Mouse (Mus musculus) cerebellum, adult 2 months (tissue): ENCODE measurements at regions not wholly inside any gene's neighbourhood (a gene's known extent, or its start where the extent isn't known, plus 50 kb on each side); places are given as distances from the start of the nearest gene placed in this dataset.

Experiments used
- DNase-seq, 2 experiments: peaks; one replicate each; pipeline ENCODE4 v3.0.0; 2021
- H3K27ac ChIP-seq: fragments of 200-500 bp; 2 replicates; pipeline ENCODE4 v1.5.1; 2012; ENCODE audit warnings: low read length, control low read depth, inconsistent platforms; ENCODE audit not compliant: insufficient read depth
- H3K27me3 ChIP-seq: fragments of 200-500 bp; 2 replicates; pipeline ENCODE4 v1.6.1; 2012; ENCODE audit warnings: inconsistent platforms, mild to moderate bottlenecking, low read length, moderate library complexity; ENCODE audit not compliant: control insufficient read depth, insufficient read depth
- H3K4me1 ChIP-seq: fragments of 200-500 bp; 2 replicates; pipeline ENCODE4 v1.6.1; 2011; ENCODE audit warnings: low read length; ENCODE audit not compliant: control insufficient read depth, insufficient read depth
- H3K4me3 ChIP-seq: fragments of 200-500 bp; replicated peaks from 2 replicates; pipeline ENCODE3; 2011; ENCODE audit warnings: mild to moderate bottlenecking, low read depth, low read length, control low read depth; ENCODE audit not compliant: insufficient read depth
- CTCF ChIP-seq: fragments of 200-500 bp; IDR thresholded peaks from 2 replicates; pipeline ENCODE4 v1.5.1; 2011; ENCODE audit warnings: low read depth, mild to moderate bottlenecking, control low read depth, low read length, moderate library complexity, borderline replicate concordance; ENCODE audit not compliant: insufficient read depth
- POLR2A ChIP-seq: fragments of 200-500 bp; IDR thresholded peaks from 2 replicates; pipeline ENCODE4 v1.6.1; 2011; ENCODE audit warnings: low read length, control low read depth, borderline replicate concordance; ENCODE audit not compliant: insufficient read depth
- WGBS: fragments of 180-500 bp; shearing (Covaris S2); methylation state at CpG from one replicate; pipeline ENCODE4 v1.1.7; 2018; 5-methylcytosine and 5-hydroxymethylcytosine counted together

DNA sequence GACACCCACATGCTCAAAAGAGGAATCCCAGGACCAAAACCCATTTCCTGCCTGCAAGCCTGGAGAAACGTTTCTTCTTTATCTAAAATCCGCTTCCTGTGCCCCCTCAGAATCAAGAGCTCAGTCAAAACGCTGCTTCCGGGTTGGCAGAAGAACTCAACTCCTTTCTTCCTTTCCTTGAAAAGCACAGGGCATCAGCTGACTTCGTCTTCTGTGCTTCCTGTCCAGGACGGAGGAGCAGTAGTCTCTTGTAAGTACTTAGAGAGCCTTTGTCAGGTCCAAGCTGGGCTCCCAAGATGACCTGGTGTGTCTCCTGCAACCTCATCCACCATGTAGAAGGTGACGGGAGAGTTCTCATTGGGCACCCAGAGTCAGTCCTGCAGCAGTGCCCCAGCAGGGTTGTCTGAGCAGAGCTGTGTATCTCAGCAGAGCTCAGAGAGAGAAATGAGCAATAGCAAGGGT is 199.3 kb upstream of the 4930412O13Rik start:
- Histone ChIP-seq H3K4me3 (no peak overlapping the region), H3K27me3 (no peaks in the 10 kb centered on the region), H3K27ac (no peak overlapping the region), H3K4me1 (no peaks in the 10 kb centered on the region)
- no peak for DNase-seq
- WGBS, result 82% methylated on average over 7 of the region's 7 CpGs
- no peak for TF ChIP-seq CTCF
- TF ChIP-seq POLR2A, result no peak

DNA sequence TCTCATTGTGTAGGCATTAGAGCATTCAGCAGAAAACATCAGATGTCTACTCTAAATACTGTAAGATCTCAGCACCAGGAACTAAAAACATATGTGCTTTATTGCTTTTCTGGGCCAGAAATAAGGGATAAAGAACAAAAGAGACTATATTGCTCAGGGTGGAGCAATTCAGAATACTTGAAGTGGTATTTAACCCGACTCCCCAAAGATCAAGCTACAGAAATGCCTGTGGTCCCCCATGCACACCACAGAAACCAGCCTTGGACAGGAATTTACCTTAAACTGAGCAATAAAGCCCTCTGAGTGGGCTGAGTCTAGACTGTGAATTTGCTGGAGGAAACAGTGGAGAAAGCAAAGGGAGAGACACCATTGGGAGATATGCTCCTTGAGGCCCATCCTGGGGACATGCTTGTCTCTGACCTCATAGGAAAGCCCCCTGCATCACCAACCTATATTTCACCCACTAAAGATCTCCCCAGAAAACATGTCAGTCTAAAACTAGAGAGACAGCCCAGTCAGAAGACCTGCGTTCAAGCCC is 197.3 kb upstream of the 4930412O13Rik start:
- Histone ChIP-seq H3K27ac (no peak overlapping the region), H3K27me3 (no peaks in the 10 kb centered on the region), H3K4me1 (no peaks in the 10 kb centered on the region), H3K4me3 (no peak overlapping the region)
- no peak for DNase-seq
- TF ChIP-seq CTCF (no peak), POLR2A (no peak)
- 94% methylated on average over 2 of the region's 2 CpGs for WGBS

DNA sequence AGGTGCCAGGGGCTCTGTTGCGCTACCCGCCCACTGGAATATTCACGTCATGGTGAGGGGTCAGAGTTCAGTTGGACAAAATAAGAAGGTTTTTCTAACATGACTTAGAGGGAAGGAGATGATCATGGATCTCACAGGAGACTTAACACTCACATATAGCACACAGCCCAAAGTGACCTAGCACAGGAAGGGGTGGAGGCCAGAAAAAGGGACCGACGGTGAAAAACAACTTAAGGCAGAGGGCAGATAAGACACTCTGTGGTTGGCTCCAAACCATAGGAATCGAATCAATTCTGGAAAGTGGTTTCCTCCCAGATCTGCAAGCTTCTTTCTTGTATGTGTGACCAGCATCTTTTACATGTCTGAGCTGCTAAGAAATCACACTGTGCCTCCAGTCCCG is 192.9 kb upstream of the 4930412O13Rik start:
- TF ChIP-seq CTCF (no peak), POLR2A (no peak)
- Histone ChIP-seq H3K27ac (no peak overlapping the region), H3K27me3 (no peaks in the 10 kb centered on the region), H3K4me1 (no peaks in the 10 kb centered on the region), H3K4me3 (no peak overlapping the region)
- no peak for DNase-seq
- 90% methylated on average over 7 of the region's 7 CpGs for WGBS

DNA sequence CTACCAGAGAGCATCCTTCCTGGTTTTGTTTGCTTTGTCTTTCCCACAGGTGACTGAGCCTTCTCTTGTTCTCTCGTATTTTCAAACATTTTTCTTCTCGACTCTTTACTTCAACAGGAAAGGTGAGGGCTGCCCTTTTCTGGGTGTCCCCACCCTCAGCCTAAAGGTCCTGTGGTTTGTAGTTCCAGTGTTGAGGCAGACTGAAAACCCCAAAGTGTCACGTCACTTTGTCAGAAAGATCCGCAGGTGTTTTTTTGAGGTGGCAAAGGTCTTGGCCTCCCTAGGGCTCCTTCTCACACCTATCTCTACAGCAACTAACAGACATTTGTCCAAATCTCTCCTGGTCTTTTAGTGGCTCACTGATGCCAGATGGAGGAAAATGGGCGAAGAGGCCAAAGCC is 191.5 kb upstream of the 4930412O13Rik start:
- 86% methylated on average over 5 of the region's 5 CpGs for WGBS
- H3K4me3 ChIP-seq, result no peak overlapping the region
- H3K27ac ChIP-seq, result no peak overlapping the region
- no peaks in the 10 kb centered on the region for H3K27me3 ChIP-seq
- H3K4me1 ChIP-seq, result no peaks in the 10 kb centered on the region
- TF ChIP-seq CTCF, result no peak
- TF ChIP-seq POLR2A, result no peak
- DNase-seq, result no peak

DNA sequence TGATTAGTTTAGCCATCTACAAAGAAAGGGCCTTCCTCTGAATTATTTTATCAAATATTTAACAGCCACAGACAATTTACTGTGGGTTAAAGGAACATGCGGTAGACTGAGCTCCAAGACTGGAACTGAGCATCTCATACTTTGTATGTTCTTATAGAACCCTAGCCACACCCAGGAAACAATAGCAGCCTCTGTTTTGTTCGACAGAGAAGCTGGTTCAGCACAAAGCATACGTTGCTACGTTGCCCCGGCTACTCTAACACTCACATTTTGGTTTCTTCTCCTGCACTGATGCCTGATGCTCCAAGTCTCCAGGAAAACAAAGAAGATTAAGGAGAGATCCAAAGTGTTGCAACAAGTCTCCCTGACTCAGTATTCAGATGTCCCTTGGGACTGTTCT is 189.5 kb upstream of the 4930412O13Rik start:
- Histone ChIP-seq H3K27ac (no peak overlapping the region), H3K4me3 (no peak overlapping the region), H3K4me1 (no peaks in the 10 kb centered on the region), H3K27me3 (no peaks in the 10 kb centered on the region)
- no peak for DNase-seq
- TF ChIP-seq CTCF, result no peak
- TF ChIP-seq POLR2A, result no peak
- WGBS, result 75% methylated on average over 5 of the region's 5 CpGs

DNA sequence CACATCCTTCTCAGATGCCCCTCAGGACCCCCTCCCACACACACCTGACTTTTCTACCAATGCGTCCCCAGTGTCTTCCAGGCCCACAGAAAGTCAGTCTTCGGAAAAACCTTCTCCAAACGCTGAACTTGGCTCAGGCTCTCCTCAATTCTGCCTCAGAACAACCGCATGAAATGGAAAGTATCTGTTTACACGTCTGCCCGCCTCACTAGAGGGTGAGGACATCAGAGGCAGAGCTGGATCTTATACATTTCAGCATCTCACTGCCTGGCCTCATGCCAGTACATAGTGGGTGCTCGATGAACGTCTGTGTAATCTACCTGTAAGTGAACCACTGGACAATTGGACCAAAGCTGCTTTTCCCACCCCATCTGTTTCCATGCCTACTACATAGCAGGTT is 189.1 kb upstream of the 4930412O13Rik start:
- Histone ChIP-seq H3K4me3 (no peak overlapping the region), H3K27me3 (no peaks in the 10 kb centered on the region), H3K4me1 (0 out of 2 replicates have a peak, but pooled peaks cover under 1% of the 10 kb centered on the region), H3K27ac (no peak overlapping the region)
- no peak for TF ChIP-seq POLR2A
- no peak for TF ChIP-seq CTCF
- DNase-seq, result no peak
- WGBS, result 80% methylated on average over 8 of the region's 8 CpGs

DNA sequence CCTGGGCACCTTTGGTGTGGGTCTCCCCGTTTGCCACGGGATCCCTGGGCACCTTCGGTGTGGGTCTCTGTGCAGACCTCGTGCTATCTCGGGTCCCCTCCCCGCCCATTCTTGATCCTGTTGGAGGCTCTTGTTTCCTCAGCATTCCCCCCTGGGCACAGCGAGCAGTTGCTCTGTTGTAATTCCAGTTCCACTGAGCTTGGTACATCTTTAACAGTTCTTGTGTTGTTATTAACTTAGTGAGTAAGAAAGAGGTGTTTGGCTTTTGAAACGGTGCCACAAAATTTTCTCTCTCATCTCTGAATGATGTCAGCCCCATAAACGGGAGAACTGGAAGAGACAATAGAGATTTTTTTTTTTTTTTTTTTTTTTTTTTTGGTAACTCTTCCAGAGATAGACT is 187.7 kb upstream of the 4930412O13Rik start:
- peaks cover 9% of the 10 kb centered on the region for H3K4me1 ChIP-seq
- H3K27ac ChIP-seq, result no peak overlapping the region
- H3K27me3 ChIP-seq, result no peaks in the 10 kb centered on the region
- no peak for DNase-seq
- TF ChIP-seq CTCF (no peak), POLR2A (no peak)
- 75% methylated on average over 9 of the region's 9 CpGs for WGBS
- H3K4me3 ChIP-seq, result no peak overlapping the region

DNA sequence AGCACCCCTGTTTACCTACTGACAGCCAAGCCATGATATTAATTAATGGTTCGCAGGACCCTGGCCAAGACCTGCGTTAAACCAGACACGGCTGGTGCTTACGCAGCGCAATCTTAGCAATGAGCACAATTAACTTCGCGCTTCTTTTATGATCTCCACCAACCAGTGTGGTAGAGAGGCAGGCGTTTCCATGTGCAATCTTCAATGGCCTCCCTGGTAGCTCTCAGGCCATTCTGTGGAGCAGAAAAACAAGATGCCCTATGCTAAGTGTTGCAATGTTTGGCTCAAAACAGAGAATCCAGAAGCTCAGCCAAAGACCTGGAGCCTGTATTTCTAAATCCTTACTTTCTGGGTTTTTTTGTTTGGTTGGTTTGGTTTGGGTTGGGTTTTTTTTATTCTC is 186.9 kb upstream of the 4930412O13Rik start:
- H3K27me3 ChIP-seq, result no peaks in the 10 kb centered on the region
- no peak overlapping the region for H3K27ac ChIP-seq
- peaks cover 10% of the 10 kb centered on the region for H3K4me1 ChIP-seq
- H3K4me3 ChIP-seq, result no peak overlapping the region
- 82% methylated on average over 8 of the region's 8 CpGs for WGBS
- no peak for DNase-seq
- TF ChIP-seq POLR2A, result no peak
- no peak for TF ChIP-seq CTCF
